Mouse (Mus musculus) forebrain, embryonic 10.5 days (tissue): ENCODE measurements around the gene Ifnlr1. TPM values are rescaled to one million over a fixed set of nuclear protein-coding genes. Genes with fewer than 3 reads are reported as not detected.
A peak's percentile ranks its signal among the peaks of the same experiment; 100 is the strongest.
"Not testable (repeated sequence)": the region's sequence is repeated elsewhere in the genome, so short reads cannot be mapped to it uniquely, and the experiment has no call there.

ENCODE experiments used
- DNase-seq: peaks from one replicate; pipeline ENCODE4 v3.0.0-alpha.2; 2017; ENCODE audit warnings: low spot score; ENCODE audit errors: extremely low spot score
- H3K27ac ChIP-seq: fragments of 300-500 bp; sonication (generic); 2 replicates; pipeline ENCODE4 v1.5.1; 2016; ENCODE audit warnings: mild to moderate bottlenecking
- H3K27me3 ChIP-seq: fragments of 300-500 bp; sonication (generic); 2 replicates; pipeline ENCODE4 v1.6.1; 2016; ENCODE audit warnings: mild to moderate bottlenecking; ENCODE audit not compliant: poor library complexity, severe bottlenecking
- H3K36me3 ChIP-seq: fragments of 300-500 bp; sonication (generic); replicated peaks from 2 replicates; pipeline ENCODE4 v1.6.1; 2016; ENCODE audit warnings: mild to moderate bottlenecking, moderate library complexity
- H3K4me1 ChIP-seq: fragments of 300-500 bp; sonication (generic); 2 replicates; pipeline ENCODE4 v1.6.1; 2016
- H3K4me3 ChIP-seq: fragments of 300-500 bp; sonication (generic); 2 replicates; pipeline ENCODE4 v1.5.1; 2016; ENCODE audit warnings: mild to moderate bottlenecking, moderate library complexity
- H3K9me3 ChIP-seq: fragments of 300-500 bp; sonication (generic); 2 replicates; pipeline ENCODE4 v1.6.1; 2016; ENCODE audit warnings: mild to moderate bottlenecking, moderate library complexity
- WGBS: fragments of 180-500 bp; shearing (Covaris S2); methylation state at CpG from one replicate; pipeline ENCODE4 v1.1.7; 2016; 5-methylcytosine and 5-hydroxymethylcytosine counted together
- polyA plus RNA-seq: library from polyadenylated mRNA; unstranded; fragments of >200 nt; fragmentation: Nextera tagmentation; extraction: Ambion mirVana; gene quantifications from 2 replicates; pipeline ENCODE4 v1.2.1, GENCODE M21; 2016

Ifnlr1 gene
- polyA plus RNA-seq, 1 experiment from 2014 or later: 0.61 TPM

GRCm38 (mm10) chr4:135698498-135698897, 12.4 kb downstream of the Ifnlr1 start:
- no peak overlapping the region for H3K4me3 ChIP-seq
- WGBS: 77% methylated on average over 7 of the region's 7 CpGs
- no peaks in the 10 kb centered on the region for H3K27me3 ChIP-seq
- no peak overlapping the region for H3K27ac ChIP-seq
- no peak for DNase-seq
- H3K4me1 ChIP-seq: 0 out of 2 replicates have a peak, but pooled peaks cover 6% of the 10 kb centered on the region
- H3K9me3 ChIP-seq: peaks cover 5% of the 10 kb centered on the region
- H3K36me3 ChIP-seq: no peaks in the 10 kb centered on the region; the same call in 1 of the 2 replicates

GRCm38 (mm10) chr4:135703497-135703896, 17.4 kb downstream of the Ifnlr1 start:
- H3K4me3 ChIP-seq: no peak overlapping the region
- WGBS: 84% methylated on average over 13 of the region's 13 CpGs
- no peak for DNase-seq
- H3K36me3 ChIP-seq: no peaks in the 10 kb centered on the region; the same call in 1 of the 2 replicates
- H3K27me3 ChIP-seq: no peaks in the 10 kb centered on the region
- peaks cover 21% of the 10 kb centered on the region for H3K4me1 ChIP-seq
- H3K9me3 ChIP-seq: no peaks in the 10 kb centered on the region
- H3K27ac ChIP-seq: no peak overlapping the region

GRCm38 (mm10) chr4:135704016-135704415, 17.9 kb downstream of the Ifnlr1 start:
- Histone ChIP-seq H3K4me1 (peaks cover 25% of the 10 kb centered on the region), H3K9me3 (no peaks in the 10 kb centered on the region), H3K4me3 (no peak overlapping the region), H3K27ac (no peak overlapping the region), H3K27me3 (no peaks in the 10 kb centered on the region), H3K36me3 (no peaks in the 10 kb centered on the region; the same call in 1 of the 2 replicates)
- WGBS: 53% methylated on average over 6 of the region's 6 CpGs
- DNase-seq: no peak

GRCm38 (mm10) chr4:135706045-135706444, 20.0 kb downstream of the Ifnlr1 start:
- DNase-seq: no peak
- no peaks in the 10 kb centered on the region; the same call in 1 of the 2 replicates for H3K36me3 ChIP-seq
- 93% methylated on average over 6 of the region's 6 CpGs for WGBS
- H3K4me1 ChIP-seq: peaks cover 22% of the 10 kb centered on the region
- H3K27ac ChIP-seq: no peak overlapping the region
- H3K4me3 ChIP-seq: no peak overlapping the region
- H3K27me3 ChIP-seq: no peaks in the 10 kb centered on the region
- no peaks in the 10 kb centered on the region for H3K9me3 ChIP-seq

- Histone ChIP-seq H3K9me3 (no peaks in the 10 kb centered on the region), H3K4me1 (peaks cover 20% of the 10 kb centered on the region), H3K36me3 (no peaks in the 10 kb centered on the region), H3K4me3 (peak overlapping the region; percentile 37), H3K27ac (no peak overlapping the region), H3K27me3 (no peaks in the 10 kb centered on the region)
- peak; percentile 78 for DNase-seq
- WGBS: 10% methylated on average over 8 of the region's 8 CpGs
Measured at GRCm38 (mm10) chr4:135709072-135709564, 23.0 kb downstream of the Ifnlr1 start.

- Histone ChIP-seq H3K27ac (no peak overlapping the region), H3K4me3 (no peak overlapping the region), H3K27me3 (no peaks in the 10 kb centered on the region), H3K4me1 (peaks cover 15% of the 10 kb centered on the region), H3K9me3 (no peaks in the 10 kb centered on the region), H3K36me3 (no peaks in the 10 kb centered on the region)
- 80% methylated on average over 11 of the region's 11 CpGs for WGBS
- DNase-seq: no peak
Measured at GRCm38 (mm10) chr4:135709621-135710020, 23.5 kb downstream of the Ifnlr1 start.

- Histone ChIP-seq H3K4me1 (peaks cover 11% of the 10 kb centered on the region), H3K27ac (no peak overlapping the region), H3K27me3 (no peaks in the 10 kb centered on the region), H3K4me3 (no peak overlapping the region), H3K9me3 (no peaks in the 10 kb centered on the region), H3K36me3 (no peaks in the 10 kb centered on the region)
- 87% methylated on average over 3 of the region's 3 CpGs for WGBS
- no peak for DNase-seq
Measured at GRCm38 (mm10) chr4:135710392-135710791, 24.3 kb downstream of the Ifnlr1 start.

GRCm38 (mm10) chr4:135714776-135715175, 28.7 kb downstream of the Ifnlr1 start:
- Histone ChIP-seq H3K27ac (no peak overlapping the region), H3K36me3 (no peaks in the 10 kb centered on the region), H3K4me1 (peaks cover 5% of the 10 kb centered on the region; the same call in 1 of the 2 replicates), H3K4me3 (no peak overlapping the region), H3K9me3 (0 out of 2 replicates have a peak, but pooled peaks cover under 1% of the 10 kb centered on the region), H3K27me3 (no peaks in the 10 kb centered on the region)
- WGBS: 93% methylated on average over 8 of the region's 8 CpGs
- DNase-seq: no peak

GRCm38 (mm10) chr4:135716438-135716837, 30.4 kb downstream of the Ifnlr1 start:
- DNase-seq, H3K4me1 ChIP-seq, H3K27ac ChIP-seq, H3K4me3 ChIP-seq, H3K36me3 ChIP-seq, H3K9me3 ChIP-seq, H3K27me3 ChIP-seq: not testable (repeated sequence)
- WGBS: 93% methylated on average over 11 of the region's 11 CpGs

- no peaks in the 10 kb centered on the region; the same call in 1 of the 2 replicates for H3K27me3 ChIP-seq
- 82% methylated on average over 17 of the region's 17 CpGs for WGBS
- H3K27ac ChIP-seq: no peak overlapping the region
- H3K4me3 ChIP-seq: no peak overlapping the region
- H3K4me1 ChIP-seq: peaks cover 9% of the 10 kb centered on the region
- peaks cover 12% of the 10 kb centered on the region; the same call in 1 of the 2 replicates for H3K9me3 ChIP-seq
- H3K36me3 ChIP-seq: no peaks in the 10 kb centered on the region
- no peak for DNase-seq
Measured at GRCm38 (mm10) chr4:135722540-135723290, 36.6 kb downstream of the Ifnlr1 start.

- Histone ChIP-seq H3K4me1 (peaks cover 13% of the 10 kb centered on the region), H3K36me3 (no peaks in the 10 kb centered on the region), H3K9me3 (peaks cover 6% of the 10 kb centered on the region; the same call in 1 of the 2 replicates), H3K27ac (no peak overlapping the region), H3K27me3 (no peaks in the 10 kb centered on the region; the same call in 1 of the 2 replicates), H3K4me3 (no peak overlapping the region)
- WGBS: 79% methylated on average over 11 of the region's 11 CpGs
- DNase-seq: no peak
Measured at GRCm38 (mm10) chr4:135726416-135726815, 40.3 kb downstream of the Ifnlr1 start.

GRCm38 (mm10) chr4:135727817-135728216, 41.7 kb downstream of the Ifnlr1 start, which contains the start of gene Il22ra1:
Il22ra1 (plus strand) TSS chr4:135728172.
- Histone ChIP-seq H3K36me3 (no peaks in the 10 kb centered on the region), H3K27ac (no peak within 1 kb of the TSS), H3K9me3 (peaks cover 3% of the 10 kb centered on the region; the same call in 1 of the 2 replicates), H3K4me3 (no peak within 1 kb of the TSS), H3K27me3 (no peaks in the 10 kb centered on the region; the same call in 1 of the 2 replicates), H3K4me1 (0 out of 2 replicates have a peak, but pooled peaks cover 4% of the 10 kb centered on the region)
- DNase-seq: no peak
- WGBS: 60% methylated on average over 14 of the region's 14 CpGs

GRCm38 (mm10) chr4:135730204-135730603, 44.1 kb downstream of the Ifnlr1 start:
- H3K4me3 ChIP-seq: no peak overlapping the region
- H3K36me3 ChIP-seq: no peaks in the 10 kb centered on the region
- H3K27me3 ChIP-seq: no peaks in the 10 kb centered on the region; the same call in 1 of the 2 replicates
- H3K27ac ChIP-seq: no peak overlapping the region
- no peak for DNase-seq
- 0 out of 2 replicates have a peak, but pooled peaks cover 4% of the 10 kb centered on the region for H3K4me1 ChIP-seq
- WGBS: 84% methylated on average over 9 of the region's 9 CpGs
- peaks cover 8% of the 10 kb centered on the region; the same call in 1 of the 2 replicates for H3K9me3 ChIP-seq
